Mouse (Mus musculus) small intestine, adult 2 months (tissue): ENCODE measurements around the gene Cyp4x1. TPM values are rescaled to one million over a fixed set of nuclear protein-coding genes. Genes with fewer than 3 reads are reported as not detected.
A peak's percentile ranks its signal among the peaks of the same experiment; 100 is the strongest.

Experiments used
- H3K27ac ChIP-seq: fragments of 200-500 bp; 2 replicates; pipeline ENCODE4 v1.5.1; 2012; ENCODE audit warnings: low read depth, low read length, control low read depth, inconsistent platforms; ENCODE audit not compliant: insufficient read depth
- H3K27me3 ChIP-seq: fragments of 200-500 bp; 2 replicates; pipeline ENCODE4 v1.6.1; 2012; ENCODE audit warnings: mild to moderate bottlenecking, moderate library complexity, low read length, inconsistent platforms; ENCODE audit not compliant: control insufficient read depth, insufficient read depth
- H3K36me3 ChIP-seq: fragments of 200-500 bp; 2 replicates; pipeline ENCODE4 v1.6.1; 2012; ENCODE audit warnings: mild to moderate bottlenecking, low read length, control low read depth, inconsistent platforms; ENCODE audit not compliant: control insufficient read depth, insufficient read depth
- H3K4me1 ChIP-seq: fragments of 200-500 bp; 2 replicates; pipeline ENCODE4 v1.6.1; 2012; ENCODE audit warnings: low read length, inconsistent platforms, mixed read lengths; ENCODE audit not compliant: control insufficient read depth, insufficient read depth, insufficient read length
- H3K4me3 ChIP-seq: fragments of 200-500 bp; 2 replicates; pipeline ENCODE4 v1.5.1; 2012; ENCODE audit warnings: low read depth, mild to moderate bottlenecking, control low read depth, inconsistent platforms, low read length, moderate library complexity
- CTCF ChIP-seq: fragments of 200-500 bp; IDR thresholded peaks from 2 replicates; pipeline ENCODE4 v1.5.1; 2012; ENCODE audit warnings: low read depth, mild to moderate bottlenecking, control low read depth, inconsistent platforms, low read length, moderate library complexity, mixed read lengths; ENCODE audit not compliant: insufficient replicate concordance, insufficient read length; ENCODE audit errors: extremely low read depth
- POLR2A ChIP-seq: fragments of 200-500 bp; IDR thresholded peaks from 2 replicates; pipeline ENCODE4 v1.6.1; 2012; ENCODE audit warnings: low read depth, mild to moderate bottlenecking, control low read depth, inconsistent platforms, low read length, moderate library complexity
- WGBS: fragments of 180-500 bp; shearing (Covaris S2); methylation state at CpG from one replicate; pipeline ENCODE4 v1.1.7; 2018; 5-methylcytosine and 5-hydroxymethylcytosine counted together
- polyA plus RNA-seq: library from polyadenylated mRNA; depleted of rRNA; stranded (reverse); fragments of >200 nt; gene quantifications from 2 replicates; pipeline ENCODE4 v1.2.3, GENCODE M21; 2012

The Cyp4x1 gene
- polyA plus RNA-seq, 1 experiment: not detected

- Histone ChIP-seq H3K27ac (no peak overlapping the region), H3K4me3 (no peak overlapping the region), H3K27me3 (0 out of 2 replicates have a peak, but pooled peaks cover under 1% of the 10 kb centered on the region), H3K36me3 (no peaks in the 10 kb centered on the region), H3K4me1 (peaks cover 6% of the 10 kb centered on the region)
- TF ChIP-seq CTCF: no peak
- TF ChIP-seq POLR2A: no peak
- 36% methylated on average over 2 of the region's 2 CpGs for WGBS
Measured at GRCm38 (mm10) chr4:115090592-115090991, 43.5 kb downstream of the Cyp4x1 start.

- TF ChIP-seq CTCF (no peak), POLR2A (0 out of 2 replicates have a peak, but pooled peaks have one; percentile 23)
- Histone ChIP-seq H3K27me3 (no peaks in the 10 kb centered on the region), H3K36me3 (no peaks in the 10 kb centered on the region), H3K4me3 (peak within 1 kb of the TSS; percentile 58), H3K27ac (no peak within 1 kb of the TSS), H3K4me1 (peaks cover 4% of the 10 kb centered on the region; the same call in 1 of the 2 replicates)
- 9% methylated on average over 11 of the region's 11 CpGs for WGBS
Measured at GRCm38 (mm10) chr4:115088611-115089338, 45.3 kb downstream of the Cyp4x1 start, which contains the start of gene Pdzk1ip1. Gene Pdzk1ip1 (plus strand): TSS chr4:115088708.

GRCm38 (mm10) chr4:115086763-115087415 is 47.2 kb downstream of the Cyp4x1 start:
- no peaks in the 10 kb centered on the region for H3K27me3 ChIP-seq
- 58% methylated on average over 3 of the region's 3 CpGs for WGBS
- no peak overlapping the region for H3K4me3 ChIP-seq
- peaks cover 4% of the 10 kb centered on the region; the same call in 1 of the 2 replicates for H3K4me1 ChIP-seq
- H3K27ac ChIP-seq: no peak overlapping the region
- TF ChIP-seq CTCF (no peak), POLR2A (no peak)
- no peaks in the 10 kb centered on the region for H3K36me3 ChIP-seq

GRCm38 (mm10) chr4:115086257-115086656 is 47.8 kb downstream of the Cyp4x1 start:
- no peak overlapping the region for H3K27ac ChIP-seq
- TF ChIP-seq POLR2A (no peak), CTCF (no peak)
- H3K4me1 ChIP-seq: peaks cover 4% of the 10 kb centered on the region; the same call in 1 of the 2 replicates
- no peaks in the 10 kb centered on the region for H3K36me3 ChIP-seq
- WGBS: 54% methylated on average over 4 of the region's 4 CpGs
- H3K4me3 ChIP-seq: no peak overlapping the region
- H3K27me3 ChIP-seq: no peaks in the 10 kb centered on the region

GRCm38 (mm10) chr4:115085522-115086095 is 48.5 kb downstream of the Cyp4x1 start:
- Histone ChIP-seq H3K4me3 (no peak overlapping the region), H3K36me3 (no peaks in the 10 kb centered on the region), H3K27me3 (no peaks in the 10 kb centered on the region), H3K27ac (no peak overlapping the region), H3K4me1 (peaks cover 4% of the 10 kb centered on the region; the same call in 1 of the 2 replicates)
- TF ChIP-seq CTCF (peak; percentile 93; the same call in 1 of the 2 replicates), POLR2A (no peak)
- WGBS: 18% methylated on average over 6 of the region's 6 CpGs

- H3K27me3 ChIP-seq: no peaks in the 10 kb centered on the region
- 85% methylated on average over 3 of the region's 3 CpGs for WGBS
- no peak overlapping the region for H3K27ac ChIP-seq
- no peaks in the 10 kb centered on the region for H3K36me3 ChIP-seq
- no peaks in the 10 kb centered on the region for H3K4me1 ChIP-seq
- H3K4me3 ChIP-seq: no peak overlapping the region
- no peak for TF ChIP-seq POLR2A
- TF ChIP-seq CTCF: no peak
Measured at GRCm38 (mm10) chr4:115083031-115083430, 51.0 kb downstream of the Cyp4x1 start.

- no peaks in the 10 kb centered on the region for H3K4me1 ChIP-seq
- TF ChIP-seq CTCF: no peak
- TF ChIP-seq POLR2A: no peak
- no peak overlapping the region for H3K27ac ChIP-seq
- no peaks in the 10 kb centered on the region for H3K36me3 ChIP-seq
- no peak overlapping the region for H3K4me3 ChIP-seq
- 57% methylated on average over 5 of the region's 5 CpGs for WGBS
- no peaks in the 10 kb centered on the region for H3K27me3 ChIP-seq
Measured at GRCm38 (mm10) chr4:115079821-115080349, 54.2 kb downstream of the Cyp4x1 start.
